Mouse (Mus musculus) heart, embryonic 13.5 days (tissue): ENCODE results near the gene Ice1. TPM values are rescaled to one million over a fixed set of nuclear protein-coding genes. Genes with fewer than 3 reads are reported as not detected.

Source experiments
- polyA plus RNA-seq: library from polyadenylated mRNA; unstranded; fragments of >200 nt; fragmentation: Nextera tagmentation; extraction: Ambion mirVana; gene quantifications from 2 replicates; pipeline ENCODE4 v1.2.1, GENCODE M21; 2015

Gene Ice1
- polyA plus RNA-seq, 1 experiment from 2014 or later, result 11.2 TPM

Other genes with a start within 250 kb of the Ice1 start
- 0.12 and 0.13 TPM in 2 replicates for gene Adamts16, start 204.2 kb upstream of the Ice1 start, polyA plus RNA-seq